Mouse (Mus musculus) megakaryocyte-erythroid progenitor cell, adult 5 weeks (primary cell): ENCODE results near the gene Zic5. TPM values are rescaled to one million over a fixed set of nuclear protein-coding genes. Genes with fewer than 3 reads are reported as not detected.

ENCODE experiments used
- polyA plus RNA-seq: library from polyadenylated mRNA; stranded (reverse); fragments of >175 nt; gene quantifications from 2 replicates; pipeline ENCODE4 v1.2.3, GENCODE M21; 2012

Gene Zic5
- polyA plus RNA-seq: not detected in 2 replicates

GRCm38 (mm10) chr14:122464763-122465741 lies at the start of gene Zic5:
Zic5 (minus strand) TSS chr14:122465677.

GRCm38 (mm10) chr14:122490441-122491328 lies 25.2 kb upstream of the Zic5 start, which contains the start of gene Gm10837:
Gm10837 (plus strand) TSS chr14:122490586.

GRCm38 (mm10) chr14:122474891-122475556 lies 9.5 kb upstream of the Zic5 start, which contains the start of gene Zic2:
Zic2 (plus strand) TSS chr14:122475435.

GRCm38 (mm10) chr14:122450496-122451382 lies 14.7 kb downstream of the Zic5 start, which contains the start of gene Gm5089:
Gm5089 (minus strand) TSS chr14:122451115.

Other genes starting within 250 kb of the Zic5 start
- gene Gm5089, start 14.6 kb downstream of the Zic5 start, polyA plus RNA-seq: not detected in 2 replicates
- gene Zic2, start 9.8 kb upstream of the Zic5 start, polyA plus RNA-seq: 0.02 TPM in 1 of 2 replicates, not detected in the other
- gene Gm10837, start 24.9 kb upstream of the Zic5 start, polyA plus RNA-seq: not detected in 2 replicates
- gene Pcca, start 68.6 kb upstream of the Zic5 start, polyA plus RNA-seq: 12.6 and 16.3 TPM in 2 replicates